Comparison of ENCODE assay signal across 42 mouse cellular contexts in genomic region chr4:107351368-107351767, GRCm38 (mm10). TPM values are rescaled to one million over a fixed set of nuclear protein-coding genes. Genes with fewer than 3 reads are reported as not detected.
"Had no signal": no experiment of that assay in that cellular context is flagged by ENCODE, and none has a peak within 500 bp of the region (broad histone marks: within the 10 kb centered on the region; RNA-seq: fewer than 3 reads in every experiment).

No protein-coding gene starts in this region.

- DNase-seq: left cerebral cortex, postnatal 4 days; liver; lung, adult 18-20 months; lung, adult 2 months; lung, embryonic 14.5 days; lung, postnatal 10 days; lung, postnatal 14 days; lung, postnatal 36 days; lung, postnatal 4 days; midbrain, embryonic 14.5 days had no signal

- H3K4me3 ChIP-seq: left cerebral cortex, adult 2 months; limb, embryonic 10.5 days; limb, embryonic 12.5 days; limb, embryonic 13.5 days; limb, embryonic 15.5 days; liver, embryonic 12.5 days; liver, embryonic 15.5 days; lung, embryonic 15.5 days; megakaryocyte, embryonic 14.5 days; midbrain, embryonic 10.5 days; midbrain, embryonic 12.5 days; midbrain, embryonic 13.5 days; midbrain, embryonic 15.5 days; myocyte; neural tube, embryonic 12.5 days had no signal

- H3K9ac ChIP-seq: limb, embryonic 12.5 days; limb, embryonic 13.5 days; limb, embryonic 15.5 days; liver, embryonic 12.5 days; liver, embryonic 14.5 days; liver, embryonic 15.5 days; lung, embryonic 14.5 days; lung, embryonic 15.5 days; midbrain, embryonic 12.5 days; midbrain, embryonic 13.5 days; midbrain, embryonic 15.5 days; neural tube, embryonic 12.5 days had no signal

- H3K4me2 ChIP-seq: limb, embryonic 12.5 days; limb, embryonic 13.5 days; limb, embryonic 15.5 days; liver, embryonic 11.5 days; liver, embryonic 12.5 days; liver, embryonic 15.5 days; lung, embryonic 14.5 days; lung, embryonic 15.5 days; midbrain, embryonic 11.5 days; midbrain, embryonic 12.5 days; midbrain, embryonic 13.5 days; midbrain, embryonic 15.5 days; neural tube, embryonic 12.5 days had no signal

- H3K36me3 ChIP-seq: liver, embryonic 15.5 days; lung, embryonic 15.5 days had no signal

- H3K27ac ChIP-seq: left cerebral cortex, adult 2 months; limb, embryonic 10.5 days; limb, embryonic 12.5 days; limb, embryonic 13.5 days; limb, embryonic 15.5 days; liver, embryonic 12.5 days; liver, embryonic 14.5 days; liver, embryonic 15.5 days; lung, embryonic 15.5 days; macrophage; midbrain, embryonic 10.5 days; midbrain, embryonic 12.5 days; midbrain, embryonic 13.5 days; midbrain, embryonic 15.5 days; neural tube, embryonic 12.5 days had no signal

- ATAC-seq: liver, embryonic 12.5 days; lung, postnatal 0 days; midbrain, embryonic 13.5 days; midbrain, embryonic 15.5 days; midbrain, embryonic 16.5 days had no signal

- H3K27me3 ChIP-seq: limb, embryonic 12.5 days; limb, embryonic 13.5 days; limb, embryonic 15.5 days; liver, embryonic 12.5 days; liver, embryonic 15.5 days; lung, embryonic 15.5 days; megakaryocyte, embryonic 14.5 days; midbrain, embryonic 12.5 days; midbrain, embryonic 13.5 days; midbrain, embryonic 15.5 days; neural tube, embryonic 12.5 days had no signal

- H3K9me3 ChIP-seq: limb, embryonic 10.5 days; limb, embryonic 12.5 days; limb, embryonic 13.5 days; limb, embryonic 15.5 days; liver, embryonic 12.5 days; liver, embryonic 15.5 days; lung, embryonic 15.5 days; megakaryocyte, embryonic 14.5 days; midbrain, embryonic 10.5 days; midbrain, embryonic 12.5 days; midbrain, embryonic 13.5 days; midbrain, embryonic 15.5 days; neural tube, embryonic 12.5 days had no signal

RNA-seq across cellular contexts. Expression of gene Dio1, which starts 44.4 kb away (rescaled TPM):
- total RNA-seq: left cerebral cortex, adult 18-20 months; left cerebral cortex, adult 2 months; left cerebral cortex, adult 8-10 months; left cerebral cortex, postnatal 10 days; left cerebral cortex, postnatal 14 days; left cerebral cortex, postnatal 25 days; left cerebral cortex, postnatal 36 days; left cerebral cortex, postnatal 4 days; megakaryocyte, adult 5-6 weeks; midbrain, postnatal 0 days; monocyte, adult 5-6 weeks had no signal
- polyA plus RNA-seq: limb, embryonic 10.5 days; limb, embryonic 11.5 days; limb, embryonic 12.5 days; limb, embryonic 13.5 days; liver, embryonic 12.5 days; liver, embryonic 14.5 days; liver, embryonic 15.5 days; lung, embryonic 14.5 days; macrophage; midbrain, embryonic 10.5 days; midbrain, embryonic 11.5 days; midbrain, embryonic 12.5 days; midbrain, embryonic 14.5 days; midbrain, embryonic 15.5 days; midbrain, embryonic 16.5 days; midbrain, postnatal 0 days; myocyte; neural tube, embryonic 11.5 days; neural tube, embryonic 12.5 days had no signal
